Mouse (Mus musculus): ENCODE results near the gene Hey2. TPM values are rescaled to one million over a fixed set of nuclear protein-coding genes. Genes with fewer than 3 reads are reported as not detected.

Hey2 gene
- 1 to 10 TPM; 1.5 to 2.1 (median 1.8) TPM for total RNA-seq (2022)

DNA sequence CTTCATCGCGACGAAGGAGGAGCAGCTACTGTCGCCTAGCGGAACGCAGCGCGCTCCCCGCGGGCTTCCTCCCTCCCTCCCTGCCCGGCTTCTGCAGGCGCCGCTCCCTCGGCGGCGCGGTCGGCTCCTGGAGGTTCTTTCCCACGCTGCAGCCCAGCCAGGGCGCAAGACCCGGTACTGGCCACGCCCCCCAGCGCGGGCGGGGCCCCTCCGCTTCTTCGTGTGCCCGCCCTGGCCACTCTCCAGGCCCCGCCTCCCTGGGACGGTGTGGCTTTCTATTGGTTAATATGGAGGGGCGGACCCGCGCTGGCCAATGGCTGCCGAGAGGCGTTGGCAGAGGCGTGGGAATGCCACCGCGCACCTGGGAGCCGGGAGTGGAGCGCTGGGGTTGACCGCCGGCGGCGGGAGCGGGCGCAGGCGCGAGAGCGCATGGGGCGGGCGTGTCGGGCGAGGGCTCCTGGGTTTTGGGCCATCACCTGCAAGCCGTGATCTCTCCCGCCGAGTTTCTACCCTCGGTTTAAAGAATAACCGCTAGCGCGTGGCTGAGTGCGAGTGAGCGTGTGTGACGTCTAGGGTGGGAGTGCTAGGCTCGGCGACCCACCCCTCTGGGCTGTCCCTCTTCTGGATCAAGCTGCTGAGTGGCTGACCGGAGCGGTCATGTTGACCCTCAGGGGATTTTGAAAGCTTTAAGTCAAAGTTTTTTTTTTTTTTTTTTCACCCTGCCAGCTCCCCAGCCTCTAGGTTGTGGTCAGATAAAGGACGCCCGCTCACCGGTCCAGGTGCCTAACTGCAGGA is at the start of gene Hey2:
Gene Hey2 (minus strand): TSS at position 159 of the 795 bp plus-strand sequence.
- peak; percentile 96 for DNase-seq

DNA sequence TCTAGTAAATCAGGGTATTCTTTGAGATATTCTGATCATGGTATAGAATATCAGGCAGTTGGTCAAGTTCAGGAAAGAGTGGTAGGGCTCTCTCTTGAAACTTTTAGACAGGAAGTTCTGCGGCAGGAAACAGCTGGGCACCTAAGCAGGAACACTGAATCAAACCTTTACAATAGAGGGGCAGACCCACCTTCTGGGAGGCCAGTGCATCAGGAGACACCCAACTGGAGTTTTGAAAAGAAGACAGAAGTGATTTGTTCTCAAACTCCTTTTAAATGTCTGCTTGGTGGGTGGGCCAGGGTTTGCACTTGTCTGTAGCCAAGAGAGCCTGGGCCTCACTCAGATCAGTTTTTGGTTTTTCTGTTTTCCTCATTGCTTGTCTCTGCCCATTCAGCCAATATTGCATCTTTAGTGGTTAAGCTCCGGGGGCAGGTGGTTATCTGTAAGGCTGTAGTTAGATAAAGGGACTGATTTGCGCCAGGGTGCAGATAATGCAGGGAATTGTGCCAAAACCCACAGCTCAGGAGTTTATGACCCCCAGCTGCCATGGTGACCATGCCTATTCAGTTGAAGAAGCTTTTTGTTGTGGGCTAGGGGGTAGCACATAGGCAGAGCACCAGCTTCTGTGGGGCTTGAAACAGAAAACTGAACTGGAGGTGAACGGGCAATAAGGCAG is 40.6 kb upstream of the Hey2 start:
- DNase-seq = no peak

DNA sequence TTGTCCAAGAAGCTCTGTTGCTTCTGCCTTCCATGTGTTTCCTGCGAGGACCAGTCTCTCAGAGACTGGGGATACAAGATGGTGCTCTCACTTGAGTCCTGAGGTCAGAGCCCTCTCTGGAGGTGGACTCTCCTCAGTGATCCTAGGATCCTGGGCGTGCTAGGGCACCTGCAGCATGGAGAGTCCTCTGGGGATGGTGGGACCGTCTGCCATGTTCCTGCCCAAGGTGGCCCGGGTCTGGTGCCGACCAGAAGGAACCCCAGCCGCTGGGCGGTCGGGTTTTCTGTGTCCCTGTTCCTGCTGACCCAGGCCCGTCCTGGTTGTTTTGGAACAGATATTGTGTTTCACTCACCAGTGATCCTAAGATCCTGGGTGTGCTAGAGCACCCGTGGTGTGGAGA is 38.5 kb upstream of the Hey2 start:
- no peak for DNase-seq

DNA sequence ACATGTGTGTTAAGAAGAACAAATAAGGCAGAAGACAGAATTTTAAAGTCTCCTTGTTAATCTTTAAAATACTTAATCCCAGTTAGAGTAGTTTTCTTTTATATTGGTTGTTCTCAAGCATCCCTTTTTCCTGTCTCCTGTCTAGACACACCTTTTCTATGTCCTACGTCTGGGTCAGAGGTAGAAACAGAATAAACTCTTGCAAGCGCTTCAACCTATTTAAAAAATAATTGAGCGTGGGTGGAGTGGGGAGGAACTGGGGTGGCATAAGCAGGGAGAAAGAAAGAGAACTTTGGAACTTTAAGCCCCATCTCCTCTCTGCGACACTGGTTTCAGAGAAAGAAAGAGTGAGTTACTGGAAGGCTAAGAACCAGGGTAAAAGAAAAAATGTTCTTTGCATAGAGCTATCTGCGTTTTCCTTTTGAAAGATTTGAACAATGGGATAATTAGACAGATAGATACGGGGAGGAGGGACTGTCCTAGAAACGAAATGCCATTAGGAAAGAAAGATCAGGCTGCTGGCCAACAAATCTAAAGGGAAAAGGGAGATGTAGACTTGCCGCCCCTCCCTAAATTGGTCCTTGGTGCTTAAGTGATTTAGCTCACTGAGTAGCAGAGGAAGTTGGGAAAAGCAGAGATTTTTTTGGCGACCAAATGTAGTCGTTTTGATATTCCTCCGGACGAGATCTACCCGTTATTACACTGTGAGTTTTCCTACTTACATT is 2.7 kb upstream of the Hey2 start:
- no peak for DNase-seq

DNA sequence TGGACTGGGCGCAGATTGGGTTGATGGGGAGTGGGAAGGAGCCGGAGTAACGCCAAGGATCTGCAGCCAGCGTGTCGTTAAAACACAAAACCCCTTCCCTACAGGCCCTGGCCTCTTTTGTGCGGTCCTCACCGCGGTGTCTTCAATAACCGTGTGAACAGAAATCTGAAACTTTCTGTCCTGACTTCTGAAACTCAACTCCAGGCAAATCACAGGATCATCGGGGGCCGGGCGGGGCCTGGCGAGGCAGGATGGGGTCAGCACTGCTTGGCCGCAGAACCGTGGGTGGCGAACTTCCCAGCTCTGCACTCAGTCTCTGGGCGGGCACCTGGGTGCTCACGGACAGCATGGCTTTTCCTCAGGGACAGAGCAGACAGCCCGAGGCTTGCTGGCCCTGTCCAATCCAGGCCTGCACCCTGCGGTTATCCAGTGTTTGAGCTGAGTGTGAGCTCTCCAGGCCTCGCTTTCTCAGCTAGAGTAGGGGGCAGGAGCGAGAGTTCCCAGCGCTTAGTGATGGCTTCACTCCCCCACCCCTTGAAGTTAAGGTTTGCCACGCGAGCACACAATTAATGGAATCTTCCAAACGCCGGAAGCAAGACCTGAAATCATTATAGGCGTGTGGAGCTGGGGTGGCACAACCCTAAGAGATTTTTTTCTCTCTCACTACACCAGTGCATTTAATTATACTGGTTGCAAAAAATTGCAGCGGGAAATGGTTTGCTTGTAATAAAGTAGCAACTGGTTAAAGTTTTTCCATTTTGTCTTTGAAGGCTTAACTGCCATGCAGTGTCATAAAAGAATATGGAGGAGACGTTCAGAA is 1.8 kb upstream of the Hey2 start:
- no peak for DNase-seq

DNA sequence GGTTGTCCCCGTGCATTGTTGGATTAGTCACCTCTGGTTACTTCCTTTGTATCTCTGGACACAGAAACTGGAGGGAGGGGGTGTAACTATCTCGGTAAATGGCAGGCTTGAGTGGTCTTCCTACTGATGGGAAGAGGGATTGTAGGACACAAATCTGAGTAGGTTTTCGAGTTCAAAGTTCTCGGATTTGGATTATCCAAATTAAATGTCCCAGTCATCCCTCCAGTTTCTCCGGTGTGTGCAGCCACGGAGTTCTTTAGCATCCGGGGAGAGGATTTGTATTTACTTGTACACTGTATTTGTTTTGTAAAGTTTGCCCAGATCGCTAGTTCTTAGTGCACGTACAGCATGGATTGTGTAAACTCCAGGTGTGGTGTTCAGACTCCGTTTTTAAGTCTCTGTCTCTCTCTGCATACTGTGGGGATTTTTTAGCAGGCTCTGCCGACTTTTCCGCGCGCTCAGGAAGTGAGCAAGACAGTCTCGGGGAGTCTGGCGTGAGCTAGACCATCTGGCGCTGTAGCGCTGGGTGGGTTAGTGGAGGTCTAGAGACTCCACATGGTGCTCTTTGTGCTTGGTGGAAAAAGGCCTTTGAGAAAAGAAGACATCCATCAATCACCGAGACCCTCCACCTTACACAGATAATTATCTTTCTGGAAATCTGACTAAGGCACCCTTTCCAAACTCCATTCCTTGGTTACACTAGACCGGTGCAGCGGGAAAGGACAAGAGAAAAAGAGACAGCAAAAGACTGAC is 1.0 kb upstream of the Hey2 start:
- DNase-seq = no peak

DNA sequence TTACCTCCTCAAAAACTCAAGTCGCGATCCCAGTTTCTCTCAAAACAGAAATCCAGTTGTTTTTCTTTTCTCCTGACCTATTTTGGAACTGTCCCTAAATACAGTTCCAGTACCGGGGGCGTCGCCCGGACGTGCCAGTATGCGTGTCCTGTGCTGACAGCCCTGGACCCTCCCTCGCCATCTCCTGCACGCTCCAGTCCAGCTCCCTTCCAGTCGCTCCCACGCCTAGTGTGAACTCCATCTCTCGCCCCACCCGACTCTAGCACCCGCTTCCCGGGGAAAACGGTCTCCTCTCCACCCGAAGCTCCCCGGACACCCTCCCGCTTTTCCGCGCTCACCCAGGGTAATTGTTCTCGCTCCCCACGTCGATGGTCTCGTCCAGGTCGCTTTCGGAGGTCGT is 373 bp downstream of the Hey2 start:
- no peak for DNase-seq

DNA sequence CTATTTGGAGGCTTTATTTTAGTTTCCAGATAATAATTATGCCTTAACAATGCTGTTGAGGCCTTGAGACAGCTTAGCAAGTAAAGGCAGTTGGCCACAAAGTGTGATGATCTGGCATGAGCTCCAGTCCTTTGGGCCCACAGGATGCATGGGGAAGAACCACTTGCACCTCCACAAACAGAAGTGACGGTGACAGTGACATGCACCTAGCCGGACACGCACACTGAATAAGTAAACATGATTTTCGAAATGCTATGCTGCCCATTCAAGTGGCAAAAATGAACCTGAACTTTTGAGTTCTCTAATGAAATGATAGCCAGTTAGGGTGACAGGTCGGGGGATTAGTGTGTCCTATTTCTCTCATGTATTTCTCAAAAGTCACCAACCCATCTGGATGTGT is 1.8 kb downstream of the Hey2 start:
- DNase-seq = no peak

DNA sequence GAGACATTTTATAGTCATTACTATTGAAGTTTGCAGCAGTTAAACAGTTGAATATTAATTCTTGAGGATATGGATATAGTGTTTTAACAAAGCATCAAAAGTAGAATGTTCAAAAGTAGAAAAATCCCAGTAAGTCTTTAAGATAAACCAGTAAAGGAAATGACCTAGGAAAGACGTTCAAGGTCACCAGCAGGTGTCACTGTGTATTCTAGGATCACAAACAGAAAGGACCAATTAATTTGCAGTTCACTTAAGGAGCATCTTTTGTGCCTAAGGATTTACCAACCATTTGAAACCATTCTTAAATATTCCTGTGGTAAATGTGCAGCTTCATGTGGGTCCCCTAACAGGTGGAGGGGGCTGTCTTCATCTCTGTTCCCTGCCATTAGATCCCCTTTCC is 4.4 kb downstream of the Hey2 start:
- DNase-seq = no peak

DNA sequence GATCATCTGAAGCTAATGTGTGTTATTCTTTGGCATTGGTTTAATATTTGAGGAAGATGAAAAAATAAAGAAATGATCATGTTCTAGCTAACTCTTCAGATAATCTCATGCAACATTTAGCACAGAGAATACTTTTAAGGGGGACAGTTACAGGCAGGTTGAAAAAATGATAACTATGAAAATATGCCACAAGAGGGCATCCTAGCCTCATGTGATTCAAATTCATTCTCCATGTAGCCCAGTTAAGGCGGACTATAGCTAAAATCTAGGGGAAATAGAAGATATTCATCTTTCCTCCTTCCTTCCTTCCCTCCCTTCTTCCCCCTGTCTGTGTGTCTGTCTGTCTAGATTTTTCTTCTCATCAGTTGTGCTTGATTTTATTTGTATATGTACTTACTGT is 17.6 kb downstream of the Hey2 start:
- no peak for DNase-seq

DNA sequence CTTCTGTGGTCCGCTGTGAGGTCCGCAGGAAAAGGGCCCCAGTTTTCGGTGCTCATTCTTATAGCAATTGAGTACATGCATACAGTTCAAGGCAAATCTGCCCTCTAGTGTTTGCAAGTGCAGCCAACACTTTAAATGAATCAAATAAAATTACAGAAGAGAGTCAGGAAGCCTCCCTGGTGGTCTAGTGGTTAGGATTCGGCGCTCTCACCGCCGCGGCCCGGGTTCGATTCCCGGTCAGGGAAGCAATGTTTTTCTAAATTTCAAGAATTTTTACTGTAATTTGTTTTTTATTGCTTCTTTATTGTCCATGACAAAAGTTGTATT is 31.7 kb downstream of the Hey2 start:
- peak; percentile 60 for DNase-seq

DNA sequence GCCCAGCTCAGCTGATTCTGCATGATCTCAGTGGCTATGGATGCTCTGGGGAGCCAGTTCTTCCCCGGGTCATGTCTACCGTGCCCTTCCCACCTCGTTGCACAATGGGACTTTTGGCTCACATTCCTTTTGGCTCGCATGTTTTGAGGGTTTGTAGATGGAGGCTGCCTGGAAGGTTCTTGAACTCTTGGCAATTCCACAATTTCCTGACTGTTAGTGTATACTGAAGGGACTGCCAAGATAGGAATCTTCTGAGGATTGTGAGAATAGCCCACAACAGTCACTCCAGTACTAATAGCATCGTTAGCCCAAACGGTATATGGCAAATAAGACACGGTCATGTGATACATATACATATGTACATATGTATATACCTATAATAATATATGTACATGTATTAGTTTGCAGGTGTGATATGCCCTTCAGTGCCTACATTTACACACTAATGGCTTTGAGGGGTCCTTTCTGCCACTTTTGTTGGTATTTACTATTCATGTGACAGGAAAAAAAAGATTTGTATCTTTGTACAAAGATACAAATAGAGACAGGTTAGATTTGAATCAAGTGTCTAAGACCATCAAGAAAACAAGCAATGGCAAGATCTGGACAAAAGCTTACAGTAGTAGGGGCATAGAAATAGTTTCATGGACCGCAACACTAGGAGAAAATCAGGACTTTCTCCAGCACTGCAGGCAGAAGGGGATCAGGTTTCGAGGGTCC is 32.2 kb downstream of the Hey2 start:
- no peak for DNase-seq

DNA sequence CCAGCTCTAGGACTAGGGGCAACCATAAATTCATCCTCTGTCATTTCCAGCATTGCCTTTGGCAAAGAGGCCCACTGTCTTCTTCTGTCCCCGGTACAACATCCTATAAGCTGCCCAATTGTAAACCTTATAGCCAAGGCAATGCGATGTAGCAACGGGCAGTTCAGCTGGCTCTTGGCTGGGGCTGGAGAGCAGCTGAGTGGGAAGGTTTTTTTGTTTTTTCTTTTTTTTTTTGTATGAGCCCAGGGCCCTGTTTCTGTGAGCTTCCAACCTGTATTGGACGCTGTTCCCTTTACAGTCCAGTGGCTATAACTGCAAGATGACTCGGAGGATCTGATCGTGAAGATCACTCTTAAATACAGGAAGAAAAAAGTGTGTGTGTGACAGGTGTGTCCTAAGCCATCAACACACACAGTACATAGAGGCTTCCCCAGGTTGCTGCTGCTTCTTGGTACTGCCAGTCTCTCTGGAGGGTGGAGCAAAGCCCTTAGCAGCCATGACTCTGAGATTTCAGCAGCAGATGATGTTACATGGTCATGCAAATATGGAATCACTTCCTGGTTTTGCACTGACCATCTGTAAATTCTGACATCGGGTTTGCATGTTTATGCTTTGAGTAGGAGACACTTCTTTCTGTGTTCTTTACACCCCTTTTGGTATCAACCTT is 38.9 kb downstream of the Hey2 start:
- DNase-seq = no peak

DNA sequence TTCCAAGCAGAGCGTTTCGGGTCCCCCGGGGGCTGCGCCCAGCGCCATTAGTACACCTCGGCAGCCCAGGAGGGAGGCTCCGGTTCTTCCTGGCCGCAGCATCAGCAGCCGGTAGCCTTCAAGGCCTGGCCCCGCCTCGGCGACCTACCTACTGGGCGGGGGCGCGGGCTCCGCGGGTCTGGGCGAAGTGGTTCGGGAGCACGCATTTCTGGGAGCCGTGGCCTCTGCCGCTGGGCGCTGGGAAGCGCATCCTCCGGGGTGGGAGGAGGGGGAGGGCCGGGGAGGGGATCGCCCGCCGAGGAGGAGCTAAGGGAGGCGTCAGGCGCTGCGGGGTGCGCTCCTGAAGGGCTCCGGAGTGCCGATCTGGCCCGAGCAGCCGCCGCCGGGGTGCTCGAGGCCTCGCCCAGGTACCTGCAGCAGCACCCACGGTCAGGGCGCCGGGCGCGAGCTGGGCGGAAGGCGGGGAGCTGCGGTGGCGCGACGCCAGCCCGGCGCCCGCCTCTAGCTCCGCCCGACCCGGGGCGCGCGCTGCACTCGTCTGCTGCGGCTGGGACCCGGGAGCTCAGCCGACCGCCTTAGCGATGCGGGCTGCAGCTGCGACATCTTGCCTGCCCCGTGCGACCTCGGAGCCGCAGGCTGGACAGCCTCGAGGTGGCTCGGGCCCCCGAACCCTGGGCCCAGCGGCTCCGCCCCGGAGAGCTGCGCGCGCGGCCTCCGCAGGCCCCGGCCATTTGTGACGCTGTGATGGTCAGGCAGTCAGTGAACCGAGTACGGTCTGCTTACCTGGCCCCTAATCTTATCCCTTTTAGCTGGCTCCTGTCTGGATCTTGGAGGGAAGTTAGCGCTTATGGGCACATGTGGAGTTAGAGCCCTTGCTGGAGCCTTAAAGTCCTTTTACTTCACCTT is 39.7 kb downstream of the Hey2 start, which contains the start of gene Ncoa7:
Gene Ncoa7 (minus strand): TSS at position 646 of the 906 bp plus-strand sequence.
- peak; percentile 78 for DNase-seq

DNA sequence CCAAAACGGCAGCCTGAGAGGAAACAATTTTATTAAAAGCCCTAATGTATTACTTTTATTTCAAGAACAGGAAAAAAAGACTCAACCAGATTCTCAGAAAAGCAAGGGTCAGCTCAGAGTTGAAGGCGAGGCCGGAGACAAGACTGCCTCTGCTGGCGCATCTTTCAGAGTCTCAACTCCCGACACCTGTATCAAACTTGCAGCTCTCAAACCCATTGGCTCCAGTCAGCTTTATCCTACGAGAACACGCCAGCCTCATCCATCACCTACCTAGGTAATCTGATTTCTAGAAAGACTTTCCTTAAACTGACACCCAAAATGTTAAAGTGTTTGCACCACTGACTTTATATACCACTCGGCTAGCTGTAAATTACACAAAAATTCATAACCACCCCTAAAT is 40.6 kb downstream of the Hey2 start:
- DNase-seq = no peak

DNA sequence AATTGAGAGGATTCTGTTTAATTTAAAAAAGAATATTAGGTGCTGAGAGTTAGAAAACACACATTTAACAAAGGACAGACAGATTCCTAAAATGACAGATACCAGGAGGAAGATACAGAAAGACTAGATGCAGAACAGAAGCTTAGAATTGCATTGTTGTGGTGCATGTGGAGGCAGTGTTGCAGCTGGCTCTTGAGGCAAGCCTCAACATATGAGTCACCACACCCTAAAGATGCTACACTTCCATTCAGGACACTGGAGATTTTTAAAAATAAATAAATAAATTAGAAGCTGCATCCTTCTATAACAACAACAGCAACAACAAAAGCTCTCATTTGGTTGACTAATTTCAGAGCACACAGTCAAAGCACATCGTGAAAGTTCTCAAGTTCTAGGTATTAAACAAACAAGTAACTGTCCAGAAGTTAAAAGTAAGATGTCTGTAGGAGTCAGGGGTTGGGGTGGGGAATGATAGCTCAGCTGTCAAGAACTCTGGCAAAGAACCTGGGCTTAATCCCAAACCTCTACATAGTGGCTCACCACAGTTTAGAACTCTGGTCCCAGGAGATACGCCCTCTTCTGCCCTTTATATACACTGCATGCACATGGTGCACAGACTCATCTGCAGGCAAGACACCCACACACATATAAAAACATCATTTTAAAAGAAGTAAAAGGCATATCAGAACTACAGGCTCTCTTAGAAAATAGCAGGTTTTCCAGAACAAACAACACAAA is 42.7 kb downstream of the Hey2 start:
- no peak for DNase-seq

DNA sequence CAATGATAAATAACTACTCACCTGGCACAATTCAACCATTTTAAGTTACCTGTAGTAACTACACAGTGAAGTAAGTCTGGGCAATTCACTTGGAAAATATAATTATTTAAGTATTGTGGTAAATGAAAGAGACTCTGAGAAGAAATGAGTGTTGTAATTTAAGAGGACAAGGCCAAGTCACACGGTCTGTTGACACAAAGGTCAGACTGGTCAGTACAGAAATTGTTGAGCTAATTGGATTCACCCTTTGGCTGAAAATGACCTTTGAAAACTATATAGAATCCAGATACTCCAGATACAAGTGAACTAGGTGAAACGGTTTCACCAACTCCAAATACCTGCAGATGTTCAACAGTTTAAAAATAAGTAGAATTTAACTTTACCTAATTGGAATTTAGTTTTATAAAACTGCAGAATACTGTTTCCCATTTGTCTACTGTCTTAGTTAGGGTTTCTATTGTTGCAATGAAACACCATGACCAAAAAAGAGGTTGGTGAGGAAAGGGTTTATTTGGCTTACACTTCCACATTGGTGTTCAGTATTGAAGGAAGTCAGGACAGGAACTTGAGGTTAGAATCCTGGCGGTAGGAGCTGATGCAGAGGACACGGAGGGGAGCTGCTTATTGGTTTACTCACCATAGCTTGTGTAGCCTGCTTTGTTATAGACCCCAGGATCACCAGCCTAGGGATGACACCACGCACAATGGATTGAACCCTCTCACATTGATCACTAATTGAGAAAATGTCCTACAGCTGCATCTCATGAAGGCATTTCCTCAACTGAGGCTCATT is 45.9 kb downstream of the Hey2 start:
- no peak for DNase-seq

DNA sequence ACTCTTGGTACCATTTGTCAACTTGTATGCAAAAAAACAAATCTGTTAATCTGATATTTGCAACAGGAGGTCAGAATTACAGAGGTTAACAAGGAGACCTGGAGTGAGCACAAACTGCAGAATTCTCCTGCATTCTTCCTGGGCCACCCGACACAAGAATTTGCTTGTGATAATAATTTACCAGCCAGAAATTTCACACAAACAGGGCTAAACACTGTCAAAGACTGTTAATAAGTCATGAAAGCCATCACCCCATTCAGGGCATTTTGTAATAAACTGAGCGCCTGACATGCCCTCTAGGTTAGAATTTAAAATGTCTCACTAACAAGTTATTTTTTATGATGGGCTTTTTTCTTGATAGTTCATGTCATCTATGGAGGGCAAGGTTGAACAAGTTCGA is 51.6 kb downstream of the Hey2 start:
- DNase-seq = no peak
